Mouse (Mus musculus) left cerebral cortex, postnatal 4 days (tissue): ENCODE data around the gene Prkcz. TPM values are rescaled to one million over a fixed set of nuclear protein-coding genes. Genes with fewer than 3 reads are reported as not detected.

ENCODE experiments used
- total RNA-seq, 2 experiments: library from RNA; stranded (reverse); gene quantifications; 2 replicates each; pipeline ENCODE4 v1.2.3; 2021

The Prkcz gene
- total RNA-seq, 2 experiments from 2014 or later: 131 to 136 TPM

Other genes with a start within 250 kb of the Prkcz start
- gene Ski, start 138.8 kb downstream of the Prkcz start, total RNA-seq: 100 to 1,000 TPM; 117 to 121 TPM
- 10 to 100 TPM; 32.1 to 33.0 TPM for gene Faap20, start 111.6 kb downstream of the Prkcz start, total RNA-seq
- 1 to 10 TPM; 7.3 to 7.7 TPM for gene Gabrd, start 36.8 kb upstream of the Prkcz start, total RNA-seq
- gene Cfap74, start 47.8 kb upstream of the Prkcz start, total RNA-seq: 1 to 10 TPM; 6.4 to 6.6 TPM
- gene Tmem52, start 107.8 kb upstream of the Prkcz start, total RNA-seq: not detected
- 1,000 to 10,000 TPM; 1,273 to 1,305 TPM for gene Gnb1, start 130.0 kb upstream of the Prkcz start, total RNA-seq
- 10 to 100 TPM; 58.8 to 59.5 TPM for gene Nadk, start 201.0 kb upstream of the Prkcz start, total RNA-seq
- 10 to 100 TPM; 39.1 to 40.6 TPM for gene Slc35e2, start 240.1 kb upstream of the Prkcz start, total RNA-seq